Mouse (Mus musculus): ENCODE data around the gene Adig.
A peak's percentile ranks its signal among the peaks of the same experiment; 100 is the strongest.

Gene Adig

GRCm38 (mm10) chr2:158501836-158502812 is at the start of gene Adig:
Adig (plus strand) TSS chr2:158502612.
- DNase-seq (ENCODE audit: low read depth) = no peak

DNA sequence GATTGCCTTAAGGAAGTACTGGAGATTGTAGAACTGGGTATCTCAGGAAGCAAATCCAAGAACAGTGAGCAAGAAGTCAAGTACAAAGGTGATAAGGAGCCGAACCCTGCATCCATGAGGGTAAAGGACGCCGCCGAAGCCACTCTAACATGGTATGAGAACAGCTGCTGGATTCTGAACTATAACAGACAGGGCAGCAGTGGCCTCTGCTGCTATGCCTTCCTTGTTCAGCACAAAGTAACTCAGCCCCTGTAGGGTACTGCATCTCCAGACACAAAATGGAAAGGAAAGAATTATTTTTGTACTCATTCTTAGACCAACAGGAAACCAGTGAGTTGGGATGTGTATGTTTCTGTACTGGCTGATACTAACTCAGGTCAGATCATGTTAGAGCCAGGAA is 46.0 kb upstream of the Adig start:
- no peak for DNase-seq (ENCODE audit: low read depth)

GRCm38 (mm10) chr2:158457610-158458009 is 44.8 kb upstream of the Adig start:
- DNase-seq (ENCODE audit: low read depth) = no peak

DNA sequence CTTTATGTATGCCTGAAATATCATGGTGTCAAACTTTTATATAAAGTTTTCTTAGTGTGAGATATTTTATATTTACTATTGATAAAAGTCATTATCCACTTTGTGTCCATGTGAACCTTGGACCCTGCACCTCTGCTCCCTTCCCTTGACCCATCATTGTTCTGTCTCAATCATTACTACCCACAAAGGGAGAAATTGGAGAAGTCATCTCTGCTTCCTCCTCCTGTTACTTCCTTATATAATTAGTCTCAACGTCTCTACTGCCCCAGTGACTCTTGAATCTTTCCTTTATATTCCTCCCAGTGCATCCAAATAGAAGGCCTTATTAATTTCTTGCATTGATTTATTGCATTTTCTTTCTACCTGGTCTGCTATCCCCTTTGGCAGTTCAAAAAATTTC is 40.0 kb upstream of the Adig start:
- DNase-seq (ENCODE audit: low read depth) = no peak

GRCm38 (mm10) chr2:158474159-158474558 is 28.3 kb upstream of the Adig start:
- no peak for DNase-seq (ENCODE audit: low read depth)

DNA sequence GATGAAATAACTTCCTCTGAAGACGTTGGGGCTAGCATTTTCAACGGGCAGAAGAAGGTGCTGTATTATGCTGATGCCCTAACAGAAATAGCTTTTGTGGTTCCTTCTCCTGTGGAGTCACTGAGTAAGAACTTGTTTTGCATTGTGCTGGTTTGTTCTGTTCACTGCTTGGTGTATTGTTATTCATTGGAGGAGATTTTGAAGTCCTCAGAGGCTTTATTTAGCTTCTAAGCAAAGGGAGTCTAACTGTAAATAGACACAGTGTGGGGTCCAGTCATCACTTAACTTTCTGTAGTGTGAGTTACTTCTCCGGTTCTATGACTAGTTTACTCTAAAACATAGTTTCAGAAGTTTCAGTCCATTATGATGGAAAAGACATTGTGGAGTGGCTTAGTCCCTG is 24.8 kb upstream of the Adig start:
- DNase-seq (ENCODE audit: low read depth) = no peak

DNA sequence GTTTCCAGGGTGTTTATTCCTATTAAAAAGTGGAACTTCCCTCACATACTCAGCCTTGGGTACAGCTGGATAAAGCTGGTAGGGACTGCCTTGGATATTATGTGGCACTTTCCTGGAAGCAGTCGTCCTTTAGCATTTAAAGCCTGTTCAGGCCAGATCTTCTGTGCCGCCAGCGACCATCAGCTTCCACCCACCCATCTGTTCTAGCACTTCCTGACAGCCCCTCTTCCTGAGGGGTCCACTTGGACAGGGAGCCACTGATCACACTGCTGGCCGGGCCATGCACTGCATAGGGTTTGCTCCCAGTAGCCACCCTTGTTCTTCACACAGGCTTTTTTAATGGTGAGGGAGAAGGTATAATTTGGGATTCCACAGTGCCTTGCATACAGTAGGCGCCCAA is 4.0 kb upstream of the Adig start:
- DNase-seq (ENCODE audit: low read depth) = no peak

GRCm38 (mm10) chr2:158503226-158503625 is 814 bp downstream of the Adig start:
- no peak for DNase-seq (ENCODE audit: low read depth)

GRCm38 (mm10) chr2:158503671-158504070 is 1.3 kb downstream of the Adig start:
- no peak for DNase-seq (ENCODE audit: low read depth)

DNA sequence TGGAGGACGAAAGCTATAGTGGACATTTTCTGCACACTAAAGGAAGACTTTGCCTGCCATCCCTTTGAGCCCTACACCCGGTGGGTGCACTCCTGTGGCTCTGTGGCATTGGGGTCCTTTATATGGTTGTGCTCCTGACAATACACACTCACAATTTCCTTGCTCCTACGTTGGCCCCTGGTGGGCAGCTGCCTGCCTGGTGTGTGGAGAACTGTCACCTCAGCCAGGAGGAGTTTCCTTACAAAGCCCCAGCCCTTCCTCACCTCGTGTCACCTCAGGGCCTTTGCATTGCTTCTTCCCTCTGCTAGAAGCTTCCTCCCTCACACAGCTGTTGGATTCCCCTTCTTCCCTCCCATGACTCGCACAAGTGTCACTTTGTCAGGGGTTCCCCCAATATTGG is 4.1 kb downstream of the Adig start:
- DNase-seq (ENCODE audit: low read depth) = no peak

GRCm38 (mm10) chr2:158507046-158507445 is 4.6 kb downstream of the Adig start:
- no peak for DNase-seq (ENCODE audit: low read depth)

GRCm38 (mm10) chr2:158510665-158511064 is 8.3 kb downstream of the Adig start:
- DNase-seq (ENCODE audit: low read depth) = no peak

GRCm38 (mm10) chr2:158512528-158512927 is 10.1 kb downstream of the Adig start, which contains the start of gene Arhgap40:
Arhgap40 (plus strand) TSS chr2:158512796.
- DNase-seq (ENCODE audit: low read depth) = no peak

GRCm38 (mm10) chr2:158513821-158514336 is 11.5 kb downstream of the Adig start:
- DNase-seq (ENCODE audit: low read depth) = no peak

DNA sequence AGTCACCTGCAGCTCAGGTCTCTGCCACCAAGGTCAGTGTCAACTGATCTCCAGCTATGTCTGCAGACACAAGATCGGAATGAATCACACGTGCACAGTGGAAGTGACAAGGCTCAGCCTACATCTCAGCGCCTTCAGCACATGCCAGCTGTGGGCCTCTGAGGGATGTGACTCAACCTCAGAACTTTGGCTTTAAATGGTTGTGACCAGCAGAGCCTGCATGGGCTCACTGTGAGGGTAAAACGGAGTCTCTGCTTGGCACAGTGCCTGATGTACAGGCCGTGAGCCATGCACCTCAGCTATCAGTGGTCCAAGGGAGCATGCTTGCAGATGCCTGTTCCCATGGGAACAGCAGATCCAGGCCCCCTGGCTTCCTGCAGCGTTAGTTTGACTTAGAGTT is 16.2 kb downstream of the Adig start:
- no peak for DNase-seq (ENCODE audit: low read depth)

DNA sequence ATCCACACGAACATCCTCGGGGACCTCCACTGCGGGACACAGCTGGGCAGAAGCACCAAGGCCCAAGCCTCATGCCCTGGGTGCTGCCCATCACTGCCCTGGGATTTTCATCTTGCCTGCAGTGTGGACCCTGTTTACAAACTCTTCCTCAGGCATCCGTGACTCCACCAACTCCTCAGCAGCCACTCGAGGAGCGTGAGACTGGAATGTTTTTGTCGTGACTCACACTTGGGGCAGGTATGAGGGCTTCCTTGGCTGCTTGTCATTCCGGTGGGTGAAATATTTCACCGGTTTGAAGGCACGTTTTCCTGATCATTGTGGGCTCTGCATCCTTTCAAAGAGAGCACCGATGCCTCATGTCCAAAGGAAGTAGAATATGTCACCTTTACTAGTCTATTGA is 16.7 kb downstream of the Adig start:
- no peak for DNase-seq (ENCODE audit: low read depth)

DNA sequence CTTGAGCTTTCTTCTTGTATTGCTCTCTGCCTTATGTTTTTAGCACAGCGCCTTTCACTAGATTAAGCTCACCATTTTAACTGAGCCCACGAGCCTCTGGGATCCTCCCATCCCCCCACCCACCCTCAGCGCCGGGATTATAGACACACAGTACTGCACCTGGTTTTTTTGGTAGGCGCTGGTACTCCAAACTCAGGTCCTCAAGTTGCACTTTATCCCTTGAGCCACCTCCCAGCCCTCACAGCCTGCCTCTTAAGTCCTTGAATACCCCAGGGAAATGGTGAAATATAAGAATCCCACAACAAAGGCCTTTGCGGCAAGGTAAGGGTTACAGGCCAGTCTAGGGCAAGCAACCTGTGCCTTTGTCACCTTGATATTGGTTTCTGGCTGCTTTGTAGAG is 17.4 kb downstream of the Adig start:
- DNase-seq (ENCODE audit: low read depth) = no peak

DNA sequence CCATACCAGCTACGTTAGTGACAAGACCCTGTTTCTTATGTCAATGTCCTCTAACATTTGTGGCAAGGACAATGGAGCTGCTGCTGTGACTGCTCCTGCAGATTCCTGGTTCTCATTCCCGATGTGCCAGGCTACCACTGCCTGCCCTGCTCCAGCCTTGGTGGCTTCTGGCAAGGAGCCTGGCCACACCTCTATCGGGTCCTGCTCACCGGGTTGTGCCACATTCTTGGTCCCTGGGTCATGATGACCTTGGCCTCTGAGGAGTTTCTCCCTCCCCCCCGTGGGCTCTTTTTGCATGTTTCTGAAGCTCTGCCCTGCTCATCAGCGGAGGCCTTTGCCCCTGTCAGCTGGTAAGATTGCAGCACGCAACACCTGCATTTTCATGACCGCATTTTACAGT is 20.6 kb downstream of the Adig start:
- no peak for DNase-seq (ENCODE audit: low read depth)

DNA sequence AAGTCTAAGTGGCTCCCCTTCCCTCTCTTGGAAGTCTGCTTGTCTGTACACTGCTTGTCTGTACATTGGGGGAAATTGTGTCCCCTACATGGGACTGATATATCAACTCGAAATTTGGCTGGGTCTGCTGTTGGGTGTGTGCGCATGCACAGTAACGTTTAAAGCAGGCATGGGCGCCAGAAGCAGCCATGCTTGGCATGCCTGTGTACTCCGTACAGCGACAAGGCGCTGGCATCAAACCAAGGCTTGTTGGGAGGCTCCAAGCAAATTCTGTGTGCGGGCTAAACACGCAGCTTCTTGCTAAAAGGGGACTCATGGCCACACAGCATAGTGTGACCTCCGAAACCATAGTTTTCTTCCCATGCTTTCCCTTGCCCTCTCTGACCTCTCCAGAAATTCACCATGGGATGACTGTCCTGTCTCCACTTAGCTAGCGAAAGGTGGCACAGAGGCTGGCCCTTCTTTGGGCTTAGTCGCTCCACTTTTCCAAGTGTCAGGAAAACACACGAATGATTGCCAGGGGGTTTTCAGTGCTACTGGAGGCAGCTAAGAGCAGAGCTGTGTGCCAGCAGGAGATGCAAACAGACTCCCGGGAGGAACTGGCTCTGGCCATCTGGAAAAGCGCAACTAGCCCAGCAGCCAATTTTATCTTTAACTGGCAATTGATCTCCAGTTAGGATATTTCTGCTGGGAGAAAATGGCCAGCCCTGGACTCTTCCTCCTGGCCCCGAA is 21.9 kb downstream of the Adig start:
- DNase-seq (ENCODE audit: low read depth) = no peak

DNA sequence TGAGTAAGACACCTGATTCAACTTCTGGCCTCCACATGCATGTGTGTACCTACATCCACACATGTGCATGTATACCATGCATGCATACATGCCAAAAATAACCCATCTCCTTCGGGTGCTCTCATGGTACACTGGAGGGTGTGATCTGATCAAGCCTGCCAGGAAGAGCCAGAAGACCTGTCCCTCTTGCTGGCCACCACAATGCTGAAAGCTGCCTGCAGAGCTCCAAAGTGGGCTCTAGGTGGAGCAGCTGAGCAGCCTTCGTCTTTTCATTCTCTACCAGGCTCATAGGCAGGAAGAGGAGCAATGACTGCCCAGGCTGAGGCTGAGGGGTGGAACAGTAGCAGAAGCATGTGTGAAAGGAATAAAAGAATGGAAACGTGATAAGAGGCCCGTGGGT is 31.7 kb downstream of the Adig start:
- DNase-seq (ENCODE audit: low read depth) = peak; percentile 63

DNA sequence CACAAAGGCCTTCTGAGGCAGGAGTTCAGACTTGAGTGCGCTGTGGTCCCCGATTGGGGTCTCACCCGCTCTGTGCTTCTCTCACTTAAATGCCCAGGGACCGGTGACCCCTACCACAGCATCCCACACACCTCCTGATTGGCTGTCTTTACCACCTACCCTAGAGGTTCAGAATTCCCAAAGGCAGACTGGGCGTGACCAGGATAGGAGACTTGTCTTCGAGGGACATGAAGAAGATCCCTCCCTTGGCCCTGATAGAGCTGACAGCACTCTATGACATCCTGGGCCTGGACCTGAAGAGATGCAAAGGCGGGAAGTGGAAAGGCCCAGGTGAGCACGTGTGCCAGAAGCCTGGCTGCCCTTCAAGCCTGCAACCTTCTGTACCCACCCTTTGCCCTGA is 32.1 kb downstream of the Adig start:
- no peak for DNase-seq (ENCODE audit: low read depth)

DNA sequence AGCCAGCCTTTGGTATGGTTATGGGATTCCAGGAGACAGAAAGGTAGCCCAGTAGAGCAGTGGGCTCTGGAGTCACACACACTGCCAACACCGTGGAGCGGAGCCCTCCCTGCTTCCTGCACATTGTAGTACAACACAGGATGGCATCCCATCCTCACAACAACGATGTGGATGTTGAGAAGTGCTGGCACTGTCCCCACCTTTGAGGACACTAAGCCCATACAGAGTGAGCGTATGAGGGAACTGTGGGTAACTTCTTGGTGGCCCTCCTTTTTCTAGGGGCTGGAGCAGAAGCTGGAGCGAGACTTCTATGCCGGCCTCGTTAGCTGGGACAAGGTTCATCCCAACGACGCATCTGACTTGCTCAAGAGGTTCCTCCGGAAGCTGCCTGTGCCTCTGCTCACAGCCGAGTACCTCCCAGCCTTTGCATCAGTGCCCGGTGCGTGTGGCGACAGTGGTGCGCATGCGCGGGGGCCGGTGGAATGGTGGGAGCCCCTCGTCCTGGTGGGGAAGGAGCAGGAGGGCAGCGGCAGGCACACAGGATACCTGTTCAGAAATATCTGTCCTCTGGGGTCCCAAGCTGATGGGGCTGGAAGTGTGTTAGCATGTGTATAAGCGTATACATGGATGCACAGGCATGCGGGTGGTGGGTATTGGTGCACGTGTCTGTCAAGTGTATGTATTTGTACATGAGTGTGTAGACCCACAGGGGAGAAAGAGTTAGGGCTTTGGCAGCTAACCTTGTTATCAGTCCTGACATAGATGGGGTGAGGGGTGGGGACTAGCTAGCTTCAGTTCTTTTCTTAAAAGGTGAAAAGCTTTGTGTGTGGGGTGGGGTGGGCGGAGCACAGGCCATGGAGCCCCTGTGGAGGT is 37.3 kb downstream of the Adig start:
- no peak for DNase-seq (ENCODE audit: low read depth)
